Mouse (Mus musculus): Measurements from ENCODE around the gene Tmem43.

Tmem43 gene

GRCm38 (mm10) chr6:91535231-91535630 is 61.7 kb downstream of the Tmem43 start:
- DNase-seq (ENCODE audit: low spot score), result no peak

- DNase-seq (ENCODE audit: low spot score), result no peak
Measured at GRCm38 (mm10) chr6:91536047-91536765, 62.7 kb downstream of the Tmem43 start.

All from lung, postnatal 25 days (tissue).